Mouse (Mus musculus): ENCODE measurements at regions not wholly inside any gene's neighbourhood (a gene's known extent, or its start where the extent isn't known, plus 50 kb on each side); places are given as distances from the start of the nearest gene placed in this dataset.
A peak's percentile ranks its signal among the peaks of the same experiment; 100 is the strongest.
"Not testable (repeated sequence)": the region's sequence is repeated elsewhere in the genome, so short reads cannot be mapped to it uniquely, and the experiment has no call there.

DNA sequence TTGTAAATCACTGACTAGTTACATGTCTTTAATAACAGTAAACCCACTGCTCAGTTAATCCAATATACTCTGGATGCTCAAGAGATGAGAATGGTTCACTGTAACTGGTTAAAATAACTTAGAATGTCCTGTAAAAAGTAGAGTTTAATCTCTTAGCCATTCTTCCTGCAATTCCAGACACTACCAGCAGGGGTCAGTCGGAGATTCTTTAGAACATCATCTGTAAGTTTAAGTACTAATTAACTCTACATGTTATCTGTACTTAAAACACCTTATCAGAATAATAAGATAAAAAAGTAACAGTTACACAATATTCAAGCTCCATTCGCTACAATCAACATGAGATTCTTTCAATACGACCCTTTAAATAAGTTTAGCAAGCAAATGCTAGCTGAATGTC lies 58.7 kb upstream of the Olig3 start:
- H3K4me1 ChIP-seq (ENCODE audit: insufficient read depth, low read depth, low read length), result no peaks in the 10 kb centered on the region
- H3K4me2 ChIP-seq (replicated peaks; ENCODE audit: low read depth, low read length), result no peak overlapping the region
- DNase-seq (ENCODE audit: low spot score), result no peak
- ATAC-seq, result no peak
- WGBS, result 52% methylated on average over 3 of the region's 3 CpGs
- no peak overlapping the region for H3K4me3 ChIP-seq (ENCODE audit: low read depth, low read length)
- no peaks in the 10 kb centered on the region for H3K27me3 ChIP-seq (replicated peaks; ENCODE audit: insufficient read depth, low read length)
- no peak overlapping the region for H3K27ac ChIP-seq (ENCODE audit: low read length)
- no peaks in the 10 kb centered on the region for H3K36me3 ChIP-seq (ENCODE audit: insufficient read depth, low read length)
- TF ChIP-seq CTCF (IDR thresholded peaks at IDR 0.05), result peak; percentile 61
- TF ChIP-seq EP300 (IDR thresholded peaks at IDR 0.05), result no peak
- H3K9ac ChIP-seq (replicated peaks; ENCODE audit: low read depth), result no peak overlapping the region
- no peaks in the 10 kb centered on the region for H3K9me3 ChIP-seq (ENCODE audit: low read length)

DNA sequence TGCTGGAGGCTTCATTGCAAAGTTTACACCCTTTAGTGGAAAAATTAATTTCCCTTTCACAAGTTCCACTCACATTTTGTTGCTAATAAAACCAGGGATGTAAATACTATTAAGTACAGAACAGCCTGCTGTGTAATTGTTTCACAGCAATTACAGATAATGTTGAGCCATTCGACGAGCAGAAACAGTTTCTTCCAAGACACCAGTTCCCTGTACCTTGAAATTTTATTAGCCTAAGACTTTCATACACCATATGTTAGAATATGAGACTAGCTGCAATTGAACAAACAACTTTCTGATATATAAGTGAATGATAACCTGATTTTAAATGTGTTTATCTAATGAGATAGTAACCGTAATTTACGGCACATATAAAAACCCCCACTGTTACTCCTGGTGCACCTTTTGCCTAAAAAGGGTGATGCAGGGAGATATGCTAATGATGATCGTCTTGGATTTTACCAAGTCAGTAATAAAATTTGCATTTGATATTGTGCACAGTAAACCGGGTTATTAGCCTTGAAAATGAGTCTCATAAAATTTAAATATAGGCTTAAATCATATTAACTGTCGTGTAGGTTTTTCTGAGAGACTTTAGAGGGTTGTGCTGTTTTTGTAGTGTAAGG lies 60.8 kb upstream of the Olig3 start:
- Histone ChIP-seq H3K9ac (replicated peaks; ENCODE audit: low read depth) (no peak overlapping the region), H3K36me3 (ENCODE audit: insufficient read depth, low read length) (no peaks in the 10 kb centered on the region), H3K9me3 (ENCODE audit: low read length) (no peaks in the 10 kb centered on the region), H3K27ac (ENCODE audit: low read length) (no peak overlapping the region), H3K4me2 (replicated peaks; ENCODE audit: low read depth, low read length) (no peak overlapping the region), H3K4me1 (ENCODE audit: insufficient read depth, low read depth, low read length) (no peaks in the 10 kb centered on the region), H3K4me3 (ENCODE audit: low read depth, low read length) (no peak overlapping the region), H3K27me3 (replicated peaks; ENCODE audit: insufficient read depth, low read length) (no peaks in the 10 kb centered on the region)
- ATAC-seq, result no peak
- 78% methylated on average over 7 of the region's 7 CpGs for WGBS
- TF ChIP-seq CTCF (IDR thresholded peaks at IDR 0.05), result no peak
- TF ChIP-seq EP300 (IDR thresholded peaks at IDR 0.05), result no peak
- no peak for DNase-seq (ENCODE audit: low spot score)

DNA sequence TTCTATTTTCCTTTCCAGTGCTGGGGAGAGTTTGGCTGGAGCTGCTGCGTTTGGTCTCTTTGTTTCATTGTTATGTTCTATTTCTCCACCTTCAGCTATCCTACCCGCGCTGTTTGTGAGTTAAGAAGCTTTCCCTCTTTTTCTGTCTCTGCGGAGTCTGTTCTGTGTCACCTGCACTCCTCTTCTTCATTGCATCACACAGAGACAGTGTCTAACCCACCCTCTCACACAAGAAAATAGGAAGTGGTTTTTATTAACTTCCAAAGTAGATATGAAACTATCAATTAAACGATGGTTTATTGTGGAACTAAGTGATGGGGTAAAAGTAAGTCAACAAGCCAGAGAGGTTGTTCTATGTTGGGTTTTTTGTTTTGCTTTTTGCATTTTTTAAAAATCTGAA lies 64.9 kb upstream of the Olig3 start:
- TF ChIP-seq EP300 (IDR thresholded peaks at IDR 0.05) (no peak), CTCF (IDR thresholded peaks at IDR 0.05) (no peak)
- 82% methylated on average over 5 of the region's 5 CpGs for whole genome bisulfite sequencing

GRCm38 (mm10) chr10:19291039-19291438 lies 65.3 kb upstream of the Olig3 start:
- H3K27ac ChIP-seq (ENCODE audit: low read length); H3K36me3 ChIP-seq (ENCODE audit: insufficient read depth, low read length); H3K4me3 ChIP-seq (ENCODE audit: low read depth, low read length); H3K4me2 ChIP-seq (replicated peaks; ENCODE audit: low read depth, low read length); H3K4me1 ChIP-seq (ENCODE audit: insufficient read depth, low read depth, low read length); H3K27me3 ChIP-seq (replicated peaks; ENCODE audit: insufficient read depth, low read length); ATAC-seq; H3K9me3 ChIP-seq (ENCODE audit: low read length); DNase-seq (ENCODE audit: low spot score); H3K9ac ChIP-seq (replicated peaks; ENCODE audit: low read depth): not testable (repeated sequence)
- WGBS, result 83% methylated on average over 3 of the region's 3 CpGs

More for the DNA sequence above, 64.9 kb upstream of the Olig3 start:
- Histone ChIP-seq H3K27ac (ENCODE audit: low read length) (no peak overlapping the region), H3K9ac (replicated peaks; ENCODE audit: low read depth) (no peak overlapping the region), H3K4me2 (replicated peaks; ENCODE audit: low read depth, low read length) (no peak overlapping the region), H3K9me3 (ENCODE audit: low read length) (no peaks in the 10 kb centered on the region), H3K27me3 (replicated peaks; ENCODE audit: insufficient read depth, low read length) (no peaks in the 10 kb centered on the region), H3K4me3 (ENCODE audit: low read depth, low read length) (no peak overlapping the region), H3K4me1 (ENCODE audit: insufficient read depth, low read depth, low read length) (no peaks in the 10 kb centered on the region), H3K36me3 (ENCODE audit: insufficient read depth, low read length) (no peaks in the 10 kb centered on the region)
- ATAC-seq (no peak), DNase-seq (ENCODE audit: low spot score) (no peak)

DNA sequence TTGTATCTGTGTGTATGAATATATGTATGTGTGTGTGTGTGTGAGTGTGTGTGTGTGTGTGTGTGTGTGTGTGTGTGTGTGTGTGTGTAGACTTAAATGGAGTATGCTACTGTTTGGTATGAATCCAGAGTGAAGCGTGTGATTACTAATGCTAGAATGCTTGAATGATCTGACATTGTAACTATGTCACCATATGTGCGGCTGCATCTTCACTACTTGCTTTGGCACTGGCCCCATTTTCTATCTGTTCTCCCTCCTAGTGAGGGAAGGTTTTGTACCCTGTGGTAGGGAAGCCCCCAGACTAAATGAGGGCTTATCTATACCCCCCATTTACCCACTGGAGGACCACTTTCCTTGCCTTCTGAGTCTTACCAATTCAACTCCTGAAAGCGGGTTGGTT lies 74.2 kb upstream of the Olig3 start:
- H3K27me3 ChIP-seq (replicated peaks; ENCODE audit: insufficient read depth, low read length), result no peaks in the 10 kb centered on the region
- H3K9me3 ChIP-seq (ENCODE audit: low read length), result no peaks in the 10 kb centered on the region
- TF ChIP-seq EP300 (IDR thresholded peaks at IDR 0.05) (no peak), CTCF (IDR thresholded peaks at IDR 0.05) (no peak)
- H3K4me1 ChIP-seq (ENCODE audit: insufficient read depth, low read depth, low read length), result no peaks in the 10 kb centered on the region
- no peak for ATAC-seq
- WGBS, result 91% methylated on average over 3 of the region's 3 CpGs
- no peak overlapping the region for H3K9ac ChIP-seq (replicated peaks; ENCODE audit: low read depth)
- no peak for DNase-seq (ENCODE audit: low spot score)
- H3K4me2 ChIP-seq (replicated peaks; ENCODE audit: low read depth, low read length), result no peak overlapping the region
- H3K36me3 ChIP-seq (ENCODE audit: insufficient read depth, low read length), result no peaks in the 10 kb centered on the region
- H3K27ac ChIP-seq (ENCODE audit: low read length), result no peak overlapping the region
- no peak overlapping the region for H3K4me3 ChIP-seq (ENCODE audit: low read depth, low read length)

GRCm38 (mm10) chr10:19281021-19281420 lies 75.3 kb upstream of the Olig3 start:
- no peak overlapping the region for H3K4me2 ChIP-seq (replicated peaks; ENCODE audit: low read depth, low read length)
- TF ChIP-seq EP300 (IDR thresholded peaks at IDR 0.05) (no peak), CTCF (IDR thresholded peaks at IDR 0.05) (no peak)
- no peak for ATAC-seq
- H3K4me1 ChIP-seq (ENCODE audit: insufficient read depth, low read depth, low read length), result no peaks in the 10 kb centered on the region
- no peaks in the 10 kb centered on the region for H3K36me3 ChIP-seq (ENCODE audit: insufficient read depth, low read length)
- H3K27ac ChIP-seq (ENCODE audit: low read length), result no peak overlapping the region
- H3K9ac ChIP-seq (replicated peaks; ENCODE audit: low read depth), result no peak overlapping the region
- no peak for DNase-seq (ENCODE audit: low spot score)
- no peak overlapping the region for H3K4me3 ChIP-seq (ENCODE audit: low read depth, low read length)
- no peaks in the 10 kb centered on the region for H3K27me3 ChIP-seq (replicated peaks; ENCODE audit: insufficient read depth, low read length)
- no peaks in the 10 kb centered on the region for H3K9me3 ChIP-seq (ENCODE audit: low read length)
- 49% methylated on average over 4 of the region's 4 CpGs for WGBS

All from lung, postnatal 0 days (tissue).